Mouse (Mus musculus) embryo, embryonic 10.5 days (tissue): Measurements from ENCODE around the gene Cfdp1.

ENCODE experiments used
- DNase-seq: peaks from one replicate; pipeline ENCODE4 v3.0.0-alpha.2; 2015; ENCODE audit warnings: low spot score

The Cfdp1 gene

GRCm38 (mm10) chr8:111739604-111740003 lies 114.5 kb downstream of the Cfdp1 start:
- no peak for DNase-seq

DNA sequence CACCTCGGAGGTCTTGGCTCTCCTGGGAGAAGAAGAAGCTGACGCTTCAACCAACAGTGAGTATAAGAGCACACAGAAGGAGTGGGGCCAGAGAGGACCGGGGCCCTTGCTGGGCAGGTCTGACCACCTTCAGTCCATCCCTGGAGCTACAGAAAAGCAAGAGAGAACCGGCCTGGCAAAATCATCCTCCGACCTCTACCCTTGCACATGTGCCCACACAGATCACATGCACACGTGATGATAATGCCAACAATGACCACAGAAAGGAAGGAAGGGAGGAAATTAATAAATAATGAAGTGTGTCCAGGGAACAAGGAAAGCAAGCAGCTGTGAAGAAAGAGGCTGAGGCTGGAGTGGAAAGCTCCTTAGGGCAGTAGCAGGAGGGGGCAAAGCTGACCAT lies 115.2 kb downstream of the Cfdp1 start:
- DNase-seq, result no peak

DNA sequence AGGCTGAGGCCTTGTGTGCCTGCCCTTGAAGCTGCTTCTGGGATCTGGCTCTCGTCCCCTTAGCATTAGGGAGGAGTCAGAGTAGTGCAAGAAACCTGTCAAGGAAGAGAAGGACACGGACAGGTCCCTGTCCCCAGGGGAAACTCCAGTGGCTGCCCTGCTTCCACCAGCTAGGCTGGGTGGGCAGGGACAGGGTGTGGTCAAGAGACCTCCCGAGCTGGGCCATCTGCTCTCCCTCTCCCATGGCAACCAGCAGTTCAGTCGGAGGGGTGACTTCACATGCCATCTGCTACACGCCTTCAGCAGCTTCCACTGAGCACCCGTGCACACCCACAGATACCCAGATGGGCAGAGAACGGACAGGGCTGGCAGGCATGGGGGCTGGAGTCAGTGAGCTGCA lies 117.8 kb downstream of the Cfdp1 start:
- no peak for DNase-seq

DNA sequence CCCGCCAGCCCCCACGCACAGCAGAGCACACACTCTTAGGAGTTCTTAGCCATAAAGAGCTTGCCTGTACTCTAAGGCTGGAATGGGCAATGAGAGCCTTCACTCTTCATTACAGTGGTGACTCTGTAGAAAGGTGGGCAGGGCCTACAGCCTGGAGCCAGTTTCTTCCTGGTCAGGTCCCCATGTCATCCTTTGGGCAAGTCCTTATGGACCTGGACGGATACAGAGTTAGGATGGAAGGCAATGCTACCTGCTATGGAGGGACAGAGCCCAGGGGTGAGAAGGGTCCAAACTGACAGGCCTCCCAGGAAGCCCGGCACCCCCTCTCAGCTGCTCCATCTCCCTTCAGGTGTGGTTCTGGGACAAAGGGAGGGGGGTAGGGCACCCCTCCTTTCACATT lies 118.3 kb downstream of the Cfdp1 start:
- DNase-seq, result no peak

DNA sequence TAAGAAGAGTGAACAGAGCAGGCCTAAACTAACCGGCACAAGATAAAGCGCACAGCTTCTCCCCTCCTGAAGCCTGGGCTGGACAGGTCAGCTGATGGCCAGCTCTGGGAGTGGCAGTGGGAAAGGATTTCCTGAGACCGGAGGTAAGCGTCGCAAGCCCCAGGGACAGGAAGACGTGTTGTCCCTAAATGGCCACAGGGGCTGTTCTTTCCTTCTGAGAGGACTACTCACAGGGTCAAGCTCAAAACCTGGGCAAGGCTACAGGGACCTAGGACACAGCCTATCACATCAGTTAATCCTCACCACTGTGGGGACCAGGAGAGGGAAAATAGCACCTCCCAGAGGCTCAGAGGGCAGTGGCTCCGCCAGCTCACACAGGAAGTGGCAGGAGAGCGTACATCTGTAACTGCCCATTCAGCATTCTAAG lies 118.7 kb downstream of the Cfdp1 start:
- no peak for DNase-seq

DNA sequence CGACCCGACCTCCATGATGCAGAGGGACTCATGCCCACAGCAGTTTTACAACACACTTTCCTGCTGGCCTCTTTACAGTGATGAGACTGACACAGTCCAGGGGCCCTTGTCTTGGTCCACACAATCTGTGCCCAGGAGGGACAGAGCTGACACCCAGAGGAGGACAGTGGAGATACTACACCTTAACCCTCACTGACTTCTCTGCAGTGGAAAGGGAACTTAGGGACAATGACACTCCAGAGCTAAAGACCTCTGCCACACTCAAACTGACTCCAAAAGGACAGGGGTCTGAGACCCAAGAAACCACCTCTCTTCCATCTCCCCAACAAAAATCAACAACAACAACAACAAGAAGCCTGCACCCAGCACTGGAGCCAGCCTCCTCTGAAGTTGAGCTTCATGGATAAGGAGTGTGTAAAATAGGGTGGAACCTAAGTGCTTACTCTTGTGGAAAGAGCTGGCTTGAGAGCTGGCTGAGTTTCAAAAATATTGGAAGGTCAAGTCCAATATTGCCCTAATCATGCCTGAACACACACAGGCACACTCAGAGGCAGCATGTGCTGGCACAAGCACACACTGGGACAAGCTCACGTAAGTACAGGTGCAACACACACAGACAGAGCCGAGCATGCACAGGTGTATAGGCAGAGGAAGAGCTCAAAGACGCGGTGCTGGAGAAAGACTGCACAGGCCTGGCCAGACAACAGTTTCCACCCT lies 119.7 kb downstream of the Cfdp1 start:
- no peak for DNase-seq

- peak; percentile 77 for DNase-seq
Measured at GRCm38 (mm10) chr8:111733581-111734243, 120.4 kb downstream of the Cfdp1 start.

DNA sequence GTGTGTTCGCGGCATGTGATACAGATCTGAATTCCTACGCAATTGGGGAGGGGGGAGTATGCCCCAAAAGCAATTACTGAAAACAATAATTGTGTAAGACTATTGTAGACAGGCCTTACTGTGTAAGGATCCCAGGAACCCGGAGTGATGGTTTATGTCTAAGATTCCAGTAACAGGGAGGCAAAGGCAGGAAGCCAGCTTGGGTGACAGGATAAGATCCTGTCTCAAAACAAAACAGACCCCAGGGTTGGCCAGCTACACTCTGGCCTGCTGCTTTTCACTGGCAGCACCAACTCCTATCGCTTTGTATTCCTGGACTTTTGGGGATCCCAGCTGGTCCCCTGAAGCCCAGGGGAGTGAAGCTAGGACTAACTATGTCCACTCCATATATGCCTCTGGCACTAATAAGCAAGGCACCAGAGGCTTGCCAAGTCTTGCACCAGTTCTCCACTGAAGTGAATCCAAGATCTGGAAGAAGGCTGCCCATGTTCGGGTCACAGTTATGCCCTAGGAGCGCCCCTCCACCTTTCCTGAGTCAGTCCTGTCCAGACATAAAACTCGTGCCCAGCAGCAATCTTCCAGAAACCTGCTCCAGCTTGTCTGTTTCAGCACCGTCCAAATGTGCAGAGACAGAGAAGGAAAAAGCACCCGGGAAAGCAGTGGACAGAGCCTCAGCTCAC lies 121.5 kb downstream of the Cfdp1 start:
- DNase-seq, result no peak

- peak; percentile 99 for DNase-seq
Measured at GRCm38 (mm10) chr8:111732004-111732403, 122.1 kb downstream of the Cfdp1 start.

GRCm38 (mm10) chr8:111731231-111731977 lies 122.7 kb downstream of the Cfdp1 start:
- no peak for DNase-seq

DNA sequence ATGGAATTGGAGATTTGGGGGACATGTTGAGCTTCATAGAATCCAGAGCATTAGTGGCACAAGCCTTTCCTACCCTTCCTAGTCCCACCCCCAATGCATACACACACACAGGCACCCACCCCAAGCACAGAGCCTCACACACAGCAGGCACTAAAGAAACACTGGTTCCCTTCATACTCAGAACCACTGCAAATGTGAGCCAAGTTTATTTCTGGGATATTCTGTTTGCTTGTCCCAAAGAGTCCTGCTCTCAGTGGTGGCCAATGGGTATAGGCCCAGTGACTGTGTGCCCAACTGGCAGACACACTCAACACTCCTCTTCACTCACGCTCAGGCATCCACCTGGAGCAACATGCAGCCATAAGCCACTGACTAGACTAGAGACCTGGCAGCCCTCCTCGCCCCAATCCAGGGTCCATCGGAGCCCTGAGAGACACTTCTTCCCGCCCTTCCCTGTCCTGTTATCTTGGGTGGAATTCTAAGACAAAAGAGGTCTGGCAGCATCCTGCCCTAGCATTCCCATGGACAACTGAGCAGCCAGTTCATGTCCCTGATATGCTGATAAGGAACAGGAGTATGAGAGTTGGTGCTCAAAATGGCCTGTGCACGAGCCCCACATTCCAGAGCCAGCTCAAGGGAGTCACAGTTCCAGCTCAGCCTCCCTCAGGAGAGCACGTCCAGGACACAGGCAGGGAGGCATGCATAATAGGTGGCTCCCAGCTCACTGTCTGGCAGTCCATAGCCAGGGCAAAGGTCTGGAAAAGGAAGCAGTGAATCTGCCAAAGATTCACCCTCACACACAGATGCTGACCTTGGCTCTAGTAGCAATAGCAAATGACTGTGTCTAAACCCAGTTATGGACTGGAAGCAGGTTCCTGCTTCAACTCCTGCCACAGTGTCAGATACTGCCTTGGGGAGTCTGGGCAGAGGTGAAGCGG lies 124.6 kb downstream of the Cfdp1 start:
- DNase-seq, result no peak

GRCm38 (mm10) chr8:111728481-111728880 lies 125.6 kb downstream of the Cfdp1 start:
- DNase-seq, result no peak

GRCm38 (mm10) chr8:111727553-111727952 lies 126.5 kb downstream of the Cfdp1 start:
- DNase-seq, result no peak

DNA sequence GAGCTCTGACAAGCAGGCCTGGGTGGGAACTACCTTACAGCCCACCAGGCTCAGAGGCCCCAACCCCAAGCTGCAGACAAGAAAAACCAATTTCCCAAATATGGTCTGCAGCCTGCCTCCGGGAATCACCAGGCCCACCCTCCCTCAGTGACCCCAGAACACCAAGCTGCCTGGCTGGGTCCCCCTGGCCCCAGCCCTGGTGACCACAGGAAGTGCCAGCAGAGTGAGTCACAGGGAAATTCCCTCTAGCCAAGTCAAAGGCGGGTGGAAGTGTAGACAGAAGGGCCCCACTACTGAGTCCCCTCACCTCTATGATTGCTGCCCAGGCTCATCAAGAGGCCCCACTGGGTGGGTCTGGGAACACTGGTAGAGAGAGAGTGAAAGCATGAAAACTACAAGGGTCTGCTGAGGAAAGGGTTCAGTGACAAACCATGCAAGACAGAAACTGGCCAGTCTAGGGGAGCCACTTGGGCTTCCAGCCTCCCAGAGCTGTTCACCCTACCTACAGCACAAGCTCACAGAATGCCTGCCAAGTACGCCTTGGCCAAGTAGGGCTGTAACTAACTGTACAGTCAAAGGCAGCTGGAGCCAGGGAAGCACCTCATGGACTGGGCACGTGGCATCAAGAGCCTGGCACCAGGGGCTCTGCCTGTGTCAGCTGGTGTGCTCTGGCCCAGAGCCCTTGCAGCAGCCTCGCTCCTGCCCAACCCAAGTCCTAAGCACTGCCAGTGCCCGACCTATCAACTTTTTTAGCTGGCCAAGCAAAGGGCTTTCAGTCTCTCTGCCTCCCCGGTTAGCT lies 127.8 kb downstream of the Cfdp1 start:
- no peak for DNase-seq

DNA sequence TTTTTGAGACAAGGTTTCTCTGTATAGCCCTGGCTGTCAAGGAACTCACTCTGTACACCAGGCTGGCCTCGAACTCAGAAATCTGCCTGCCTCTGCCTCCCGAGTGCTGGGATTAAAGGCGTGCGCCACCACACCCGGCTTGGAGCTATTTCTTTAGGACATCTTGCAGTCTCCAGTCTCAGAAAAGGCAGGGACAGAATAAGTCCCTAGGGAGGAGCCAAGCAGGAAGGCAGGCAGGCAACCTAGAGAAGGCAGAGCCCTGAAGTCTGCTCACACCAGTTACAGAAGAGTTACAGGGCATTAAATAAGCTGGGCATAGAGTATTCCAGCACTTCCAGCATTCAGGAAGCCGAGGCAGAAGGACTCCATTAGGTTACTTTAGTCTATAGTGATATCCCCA lies 128.8 kb downstream of the Cfdp1 start:
- DNase-seq, result no peak

- no peak for DNase-seq
Measured at GRCm38 (mm10) chr8:111720115-111720544, 134.0 kb downstream of the Cfdp1 start.

DNA sequence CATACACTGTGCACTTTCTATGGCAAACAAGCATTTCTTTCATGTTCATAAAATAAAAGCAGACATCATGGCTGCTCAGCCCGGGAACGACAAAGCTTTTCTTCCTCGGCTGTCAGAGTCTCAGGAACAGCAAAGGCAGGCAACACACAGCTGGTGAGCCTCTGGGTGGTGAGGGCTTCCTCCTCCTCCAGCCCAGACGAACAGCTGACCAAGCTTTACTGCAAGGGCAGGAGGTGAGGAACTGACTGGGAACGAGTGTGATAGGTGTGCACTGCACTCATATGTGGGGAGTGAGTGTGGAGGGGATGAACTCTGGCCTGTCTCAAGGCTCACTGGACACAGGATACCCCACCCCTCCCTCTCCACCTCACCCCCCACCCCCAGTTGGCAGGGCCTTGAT lies 135.2 kb downstream of the Cfdp1 start:
- no peak for DNase-seq
